Mouse (Mus musculus) myocyte (in vitro differentiated cells): ENCODE measurements at regions not wholly inside any gene's neighbourhood (a gene's known extent, or its start where the extent isn't known, plus 50 kb on each side); places are given as distances from the start of the nearest gene placed in this dataset.

Experiments
- H3K27me3 ChIP-seq: one replicate; pipeline ENCODE4 v1.6.1; 2011; ENCODE audit not compliant: control insufficient read depth, insufficient read depth, insufficient read length
- H3K36me3 ChIP-seq: one replicate; pipeline ENCODE4 v1.6.1; 2011; ENCODE audit not compliant: control insufficient read depth, insufficient read depth
- H3K4me2 ChIP-seq: one replicate; pipeline ENCODE4 v1.6.1; 2011; ENCODE audit warnings: low read depth, control low read depth
- H3K4me3 ChIP-seq: one replicate; pipeline ENCODE4 v1.5.1; 2011; ENCODE audit warnings: mild to moderate bottlenecking, control low read depth, moderate library complexity
- H3K79me2 ChIP-seq: one replicate; pipeline ENCODE4 v1.6.1; 2011; ENCODE audit not compliant: control insufficient read depth, insufficient read depth
- H3ac ChIP-seq: one replicate; pipeline ENCODE4 v1.6.1; 2011; ENCODE audit not compliant: control insufficient read depth, insufficient read length
- CEBPB ChIP-seq: IDR thresholded peaks from 2 replicates; pipeline ENCODE4 v1.6.1; 2011; ENCODE audit warnings: mild to moderate bottlenecking, moderate library complexity; ENCODE audit not compliant: poor library complexity, insufficient read depth, severe bottlenecking
- E2F4 ChIP-seq: IDR thresholded peaks from one replicate; pipeline ENCODE4 v1.6.1; 2011; ENCODE audit warnings: mild to moderate bottlenecking, control low read depth, moderate library complexity; ENCODE audit not compliant: insufficient read depth
- MAX ChIP-seq: IDR thresholded peaks from one replicate; pipeline ENCODE4 v1.6.1; 2011; ENCODE audit warnings: low read depth, mild to moderate bottlenecking, control low read depth
- MYOD1 ChIP-seq, 3 experiments: IDR thresholded peaks; one replicate each; pipeline ENCODE4 v1.6.1; 2011; ENCODE audit warnings: control low read depth in 2 of 3, low read depth in 2 of 3, mild to moderate bottlenecking in 2 of 3, moderate library complexity in 1 of 3; ENCODE audit not compliant: insufficient read length in 2 of 3, control insufficient read depth in 1 of 3
- MYOG ChIP-seq, 3 experiments: IDR thresholded peaks; one replicate each; pipeline ENCODE4 v1.6.1; 2011; ENCODE audit warnings: control low read depth in 2 of 3, low read depth in 2 of 3, mild to moderate bottlenecking in 2 of 3; ENCODE audit not compliant: insufficient read length in 2 of 3, control insufficient read depth in 1 of 3, insufficient read depth in 1 of 3
- POLR2A ChIP-seq: IDR thresholded peaks from one replicate; pipeline ENCODE4 v1.6.1; 2011; ENCODE audit warnings: low read depth, mild to moderate bottlenecking, control low read depth, moderate library complexity; ENCODE audit not compliant: insufficient read length
- POLR2AphosphoS2 ChIP-seq: IDR thresholded peaks from one replicate; pipeline ENCODE4 v1.6.1; 2011; ENCODE audit warnings: low read depth, control low read depth; ENCODE audit not compliant: insufficient read length
- REST ChIP-seq: IDR thresholded peaks from one replicate; pipeline ENCODE4 v1.6.1; 2011; ENCODE audit warnings: mild to moderate bottlenecking, control low read depth, moderate library complexity; ENCODE audit not compliant: insufficient read depth, insufficient read length
- SRF ChIP-seq: IDR thresholded peaks from one replicate; pipeline ENCODE4 v1.6.1; 2011; ENCODE audit warnings: low read depth; ENCODE audit not compliant: control insufficient read depth, insufficient read length
- TCF12 ChIP-seq: IDR thresholded peaks from one replicate; pipeline ENCODE4 v1.6.1; 2011; ENCODE audit warnings: mild to moderate bottlenecking, control low read depth; ENCODE audit not compliant: poor library complexity, insufficient read depth, severe bottlenecking
- TCF3 ChIP-seq: IDR thresholded peaks from one replicate; pipeline ENCODE4 v1.6.1; 2011; ENCODE audit warnings: low read depth, control low read depth; ENCODE audit not compliant: insufficient read length
- USF1 ChIP-seq: IDR thresholded peaks from one replicate; pipeline ENCODE4 v1.6.1; 2011; ENCODE audit warnings: low read depth, mild to moderate bottlenecking, control low read depth, moderate library complexity

DNA sequence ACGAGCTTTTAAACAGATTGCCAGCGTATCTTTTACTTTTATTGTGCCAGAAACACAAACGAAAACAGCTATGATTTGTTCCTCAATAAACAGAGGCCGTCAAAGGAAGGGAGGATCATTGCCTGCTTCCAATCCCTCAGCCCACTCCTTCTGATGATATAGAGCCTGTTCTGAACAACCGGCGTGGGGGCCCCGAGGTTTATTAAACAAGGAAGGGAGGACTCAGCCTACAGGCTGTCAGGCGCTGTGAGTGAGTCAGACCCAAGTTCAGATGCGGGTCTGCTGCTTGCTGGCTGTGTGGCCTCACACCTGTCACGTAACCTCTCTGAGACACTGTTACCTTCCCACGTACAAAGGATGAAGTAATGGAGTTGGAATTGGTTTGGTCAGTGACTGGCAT is 68.1 kb upstream of the Kazn start:
- Histone ChIP-seq H3K27me3 (no peaks in the 10 kb centered on the region), H3K79me2 (no peaks in the 10 kb centered on the region), H3K4me3 (no peak overlapping the region), H3K4me2 (no peak overlapping the region), H3ac (no peak overlapping the region), H3K36me3 (no peaks in the 10 kb centered on the region)
- TF ChIP-seq TCF12 (no peak), TCF3 (no peak), REST (no peak), POLR2AphosphoS2 (no peak), MYOD1 (IDR thresholded peaks at IDR 0.05; ENCODE audit: control insufficient read depth in 1 of 3, insufficient read length in 2 of 3, low read depth in 2 of 3) (no peak), SRF (no peak), CEBPB (no peak), E2F4 (no peak), MYOG (IDR thresholded peaks at IDR 0.05; ENCODE audit: control insufficient read depth in 1 of 3, insufficient read depth in 1 of 3, insufficient read length in 2 of 3, low read depth in 2 of 3) (no peak), MAX (no peak), USF1 (no peak), POLR2A (no peak)

DNA sequence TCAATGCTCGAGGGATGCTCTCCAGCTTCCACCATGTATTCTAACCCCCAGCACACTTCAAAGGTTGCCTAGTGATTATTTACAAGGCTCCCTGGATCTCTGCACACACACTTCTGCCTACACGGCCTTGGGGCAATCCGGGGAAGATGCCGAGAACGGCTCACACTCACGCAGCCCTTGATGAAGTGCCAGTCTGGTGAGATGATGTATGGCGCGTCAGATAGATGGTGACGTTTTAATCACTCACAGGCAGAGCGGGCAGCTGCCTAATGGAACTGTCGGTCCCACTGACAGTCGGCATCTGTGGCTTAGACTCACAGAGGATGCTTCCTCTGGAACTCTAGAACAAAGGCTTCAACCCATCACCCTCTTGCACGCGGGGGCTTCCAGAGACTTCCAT is 66.9 kb upstream of the Kazn start:
- Histone ChIP-seq H3K27me3 (no peaks in the 10 kb centered on the region), H3K79me2 (no peaks in the 10 kb centered on the region), H3ac (no peak overlapping the region), H3K36me3 (no peaks in the 10 kb centered on the region), H3K4me2 (no peak overlapping the region), H3K4me3 (no peak overlapping the region)
- TF ChIP-seq MYOG (IDR thresholded peaks at IDR 0.05; ENCODE audit: control insufficient read depth in 1 of 3, insufficient read depth in 1 of 3, insufficient read length in 2 of 3, low read depth in 2 of 3) (no peak), MAX (no peak), USF1 (no peak), E2F4 (no peak), POLR2AphosphoS2 (no peak), CEBPB (no peak), REST (no peak), POLR2A (no peak)

- Histone ChIP-seq H3ac (no peak overlapping the region), H3K27me3 (no peaks in the 10 kb centered on the region), H3K4me2 (no peak overlapping the region), H3K4me3 (no peak overlapping the region), H3K79me2 (no peaks in the 10 kb centered on the region), H3K36me3 (no peaks in the 10 kb centered on the region)
- TF ChIP-seq SRF (no peak), MYOD1 (IDR thresholded peaks at IDR 0.05; ENCODE audit: control insufficient read depth in 1 of 3, insufficient read length in 2 of 3, low read depth in 2 of 3) (no peak), E2F4 (no peak), CEBPB (no peak)
These were observed 64.3 kb upstream of the Kazn start for GRCm38 (mm10) chr4:142303374-142304020.

DNA sequence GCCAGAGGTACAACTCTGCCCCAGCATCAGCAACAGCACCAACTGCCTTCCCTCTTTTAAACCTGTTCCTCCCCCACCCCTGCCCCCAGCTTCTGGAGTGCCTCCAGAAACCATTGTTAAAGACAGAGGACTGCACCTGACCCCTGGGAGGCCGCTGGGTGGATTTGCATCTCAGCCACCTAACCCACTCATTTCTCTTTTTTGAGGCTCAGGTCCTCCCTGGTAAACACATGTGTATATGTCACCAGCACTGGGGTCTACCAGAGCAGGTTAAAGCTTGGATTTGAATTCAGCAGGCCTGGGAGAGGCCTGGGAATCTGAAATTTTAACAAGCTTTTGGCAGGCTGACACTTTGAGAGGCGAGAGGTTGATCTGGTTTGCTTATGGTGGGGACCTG is 63.5 kb upstream of the Kazn start:
- Histone ChIP-seq H3K4me3 (no peak overlapping the region), H3ac (no peak overlapping the region), H3K27me3 (no peaks in the 10 kb centered on the region), H3K36me3 (no peaks in the 10 kb centered on the region), H3K79me2 (no peaks in the 10 kb centered on the region), H3K4me2 (no peak overlapping the region)
- no peak for TF ChIP-seq SRF
- TF ChIP-seq REST: no peak

DNA sequence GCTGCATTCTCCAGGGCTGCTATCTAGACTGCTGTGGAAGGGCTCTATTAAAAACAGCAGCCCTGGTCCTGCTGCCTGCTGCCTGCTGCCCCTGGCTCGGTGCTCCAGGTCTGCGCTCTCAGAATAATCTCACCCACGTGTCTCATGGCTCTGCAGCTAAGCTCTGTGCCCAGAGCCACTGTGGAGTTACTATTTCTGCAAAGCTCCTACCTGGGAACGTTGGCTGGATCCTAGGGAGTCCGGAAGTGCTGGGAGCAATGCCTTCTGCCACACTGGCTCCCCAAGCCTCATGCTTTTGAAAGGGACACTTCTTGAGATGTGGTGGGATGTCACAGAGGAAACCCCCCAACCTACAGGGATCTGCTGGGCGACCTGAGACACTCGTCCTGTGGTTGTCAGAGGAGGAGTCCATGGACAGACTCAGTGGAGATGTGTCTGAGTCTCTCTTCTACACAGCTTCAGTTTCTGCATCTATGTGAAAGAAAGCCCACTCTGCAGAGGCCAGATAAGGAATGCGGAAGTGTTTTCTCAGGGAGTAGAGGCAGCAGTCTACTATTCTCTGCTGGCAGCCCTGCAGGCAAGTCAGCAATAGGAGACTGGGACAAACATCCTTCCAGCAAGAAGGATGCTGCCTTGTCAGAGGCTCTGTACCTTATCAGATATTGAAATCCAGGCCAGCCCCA is 63.0 kb upstream of the Kazn start:
- Histone ChIP-seq H3K27me3 (no peaks in the 10 kb centered on the region), H3K36me3 (no peaks in the 10 kb centered on the region), H3K4me2 (no peak overlapping the region), H3K79me2 (no peaks in the 10 kb centered on the region), H3ac (no peak overlapping the region), H3K4me3 (no peak overlapping the region)
- TF ChIP-seq E2F4 (no peak), TCF12 (no peak), SRF (no peak), MYOD1 (IDR thresholded peaks at IDR 0.05; ENCODE audit: control insufficient read depth in 1 of 3, insufficient read length in 2 of 3, low read depth in 2 of 3) (no peak), TCF3 (no peak), MAX (no peak), USF1 (no peak), MYOG (IDR thresholded peaks at IDR 0.05; ENCODE audit: control insufficient read depth in 1 of 3, insufficient read depth in 1 of 3, insufficient read length in 2 of 3, low read depth in 2 of 3) (no peak), REST (no peak), CEBPB (no peak), POLR2AphosphoS2 (no peak), POLR2A (no peak)
